Mouse (Mus musculus): ENCODE data around the gene Cyth4. TPM values are rescaled to one million over a fixed set of nuclear protein-coding genes. Genes with fewer than 3 reads are reported as not detected.

Gene Cyth4
- polyA plus RNA-seq (2015; fragmentation: Nextera tagmentation; extraction: Ambion mirVana) = 8.0 and 8.2 TPM in 2 replicates

GRCm38 (mm10) chr15:78596914-78597313, at the start of gene Cyth4:
Gene Cyth4 (plus strand): TSS chr15:78597047.
- Histone ChIP-seq H3K4me1 (replicated peaks) (no peaks in the 10 kb centered on the region), H3K9ac (0 out of 2 replicates have a peak within 1 kb of the TSS, but pooled peaks have one; percentile 13), H3K4me3 (replicated peaks) (0 out of 2 replicates have a peak within 1 kb of the TSS, but pooled peaks have one; percentile 1), H3K9me3 (no peaks in the 10 kb centered on the region), H3K36me3 (no peaks in the 10 kb centered on the region), H3K27ac (no peak within 1 kb of the TSS), H3K27me3 (replicated peaks) (no peaks in the 10 kb centered on the region; the same call in 1 of the 2 replicates), H3K4me2 (replicated peaks) (no peak within 1 kb of the TSS)
- no peak for ATAC-seq
- 85% methylated on average over 7 of the region's 7 CpGs for WGBS

- ATAC-seq = no peak
- 38% methylated on average over 5 of the region's 5 CpGs for WGBS
- no peak overlapping the region for H3K4me3 ChIP-seq (replicated peaks)
These were observed 49.2 kb upstream of the Cyth4 start for GRCm38 (mm10) chr15:78547415-78548335.

GRCm38 (mm10) chr15:78548336-78548665, 48.5 kb upstream of the Cyth4 start:
- H3K27me3 ChIP-seq (replicated peaks) = peaks cover 3% of the 10 kb centered on the region; the same call in 1 of the 2 replicates
- H3K27ac ChIP-seq = no peak overlapping the region
- no peak overlapping the region for H3K4me2 ChIP-seq (replicated peaks)
- 38% methylated on average over 3 of the region's 3 CpGs for WGBS
- no peaks in the 10 kb centered on the region for H3K36me3 ChIP-seq
- H3K4me1 ChIP-seq (replicated peaks) = 0 out of 2 replicates have a peak, but pooled peaks cover 7% of the 10 kb centered on the region
- H3K9me3 ChIP-seq = no peaks in the 10 kb centered on the region
- no peak overlapping the region for H3K4me3 ChIP-seq (replicated peaks)
- ATAC-seq = peak; percentile 64
- H3K9ac ChIP-seq = no peak overlapping the region

More at GRCm38 (mm10) chr15:78547415-78548335, 49.2 kb upstream of the Cyth4 start:
- H3K4me1 ChIP-seq (replicated peaks) = 0 out of 2 replicates have a peak, but pooled peaks cover 7% of the 10 kb centered on the region
- H3K4me2 ChIP-seq (replicated peaks) = no peak overlapping the region
- no peak overlapping the region for H3K27ac ChIP-seq
- H3K9me3 ChIP-seq = no peaks in the 10 kb centered on the region
- H3K9ac ChIP-seq = no peak overlapping the region
- H3K36me3 ChIP-seq = no peaks in the 10 kb centered on the region
- peaks cover 3% of the 10 kb centered on the region; the same call in 1 of the 2 replicates for H3K27me3 ChIP-seq (replicated peaks)

GRCm38 (mm10) chr15:78548711-78549110, 48.1 kb upstream of the Cyth4 start:
- no peak overlapping the region for H3K4me3 ChIP-seq (replicated peaks)
- peaks cover 3% of the 10 kb centered on the region; the same call in 1 of the 2 replicates for H3K27me3 ChIP-seq (replicated peaks)
- no peak overlapping the region for H3K4me2 ChIP-seq (replicated peaks)
- no peaks in the 10 kb centered on the region for H3K9me3 ChIP-seq
- no peak overlapping the region for H3K27ac ChIP-seq
- H3K9ac ChIP-seq = no peak overlapping the region
- H3K4me1 ChIP-seq (replicated peaks) = 0 out of 2 replicates have a peak, but pooled peaks cover 7% of the 10 kb centered on the region
- 57% methylated on average over 8 of the region's 8 CpGs for WGBS
- ATAC-seq = no peak
- H3K36me3 ChIP-seq = no peaks in the 10 kb centered on the region

- WGBS = 64% methylated on average over 4 of the region's 4 CpGs
- Histone ChIP-seq H3K4me3 (replicated peaks) (no peak overlapping the region), H3K9ac (no peak overlapping the region), H3K27ac (no peak overlapping the region), H3K36me3 (no peaks in the 10 kb centered on the region), H3K27me3 (replicated peaks) (no peaks in the 10 kb centered on the region), H3K9me3 (no peaks in the 10 kb centered on the region), H3K4me2 (replicated peaks) (no peak overlapping the region), H3K4me1 (replicated peaks) (0 out of 2 replicates have a peak, but pooled peaks cover 7% of the 10 kb centered on the region)
- peak; percentile 32; the same call in 1 of the 2 replicates for ATAC-seq
These were observed 47.6 kb upstream of the Cyth4 start for GRCm38 (mm10) chr15:78549189-78549734.

- Histone ChIP-seq H3K9me3 (no peaks in the 10 kb centered on the region), H3K4me2 (replicated peaks) (peak overlapping the region; percentile 22; the same call in 1 of the 2 replicates), H3K4me1 (replicated peaks) (no peaks in the 10 kb centered on the region), H3K9ac (no peak overlapping the region), H3K27me3 (replicated peaks) (no peaks in the 10 kb centered on the region), H3K27ac (no peak overlapping the region), H3K36me3 (no peaks in the 10 kb centered on the region), H3K4me3 (replicated peaks) (peak overlapping the region; percentile 19; the same call in 1 of the 2 replicates)
- 59% methylated on average over 25 of the region's 25 CpGs for WGBS
- ATAC-seq = no peak
These were observed 42.1 kb upstream of the Cyth4 start for GRCm38 (mm10) chr15:78554545-78555313.

- H3K36me3 ChIP-seq = no peaks in the 10 kb centered on the region
- H3K4me1 ChIP-seq (replicated peaks) = no peaks in the 10 kb centered on the region
- H3K9me3 ChIP-seq = no peaks in the 10 kb centered on the region
- no peak overlapping the region for H3K27ac ChIP-seq
- no peak overlapping the region for H3K9ac ChIP-seq
- H3K4me3 ChIP-seq (replicated peaks) = no peak overlapping the region
- WGBS = 52% methylated on average over 10 of the region's 10 CpGs
- no peak overlapping the region for H3K4me2 ChIP-seq (replicated peaks)
- H3K27me3 ChIP-seq (replicated peaks) = no peaks in the 10 kb centered on the region
- ATAC-seq = no peak
These were observed 38.9 kb upstream of the Cyth4 start for GRCm38 (mm10) chr15:78557693-78558535.

GRCm38 (mm10) chr15:78559141-78559979, 37.5 kb upstream of the Cyth4 start:
- Histone ChIP-seq H3K9ac (no peak overlapping the region), H3K27me3 (replicated peaks) (no peaks in the 10 kb centered on the region), H3K27ac (no peak overlapping the region), H3K36me3 (no peaks in the 10 kb centered on the region), H3K4me1 (replicated peaks) (no peaks in the 10 kb centered on the region), H3K9me3 (no peaks in the 10 kb centered on the region), H3K4me2 (replicated peaks) (no peak overlapping the region), H3K4me3 (replicated peaks) (no peak overlapping the region)
- no peak for ATAC-seq
- 60% methylated on average over 11 of the region's 11 CpGs for WGBS

- Histone ChIP-seq H3K4me2 (replicated peaks) (no peak overlapping the region), H3K4me3 (replicated peaks) (no peak overlapping the region), H3K4me1 (replicated peaks) (no peaks in the 10 kb centered on the region), H3K27me3 (replicated peaks) (no peaks in the 10 kb centered on the region), H3K9ac (no peak overlapping the region), H3K27ac (no peak overlapping the region), H3K9me3 (no peaks in the 10 kb centered on the region), H3K36me3 (no peaks in the 10 kb centered on the region)
- 93% methylated on average over 3 of the region's 3 CpGs for WGBS
- ATAC-seq = no peak
These were observed 33.5 kb upstream of the Cyth4 start for GRCm38 (mm10) chr15:78563344-78563743.

GRCm38 (mm10) chr15:78563937-78564336, 32.9 kb upstream of the Cyth4 start:
- no peaks in the 10 kb centered on the region for H3K36me3 ChIP-seq
- H3K4me2 ChIP-seq (replicated peaks) = no peak overlapping the region
- H3K4me1 ChIP-seq (replicated peaks) = no peaks in the 10 kb centered on the region
- no peak for ATAC-seq
- no peak overlapping the region for H3K9ac ChIP-seq
- no peaks in the 10 kb centered on the region for H3K27me3 ChIP-seq (replicated peaks)
- H3K27ac ChIP-seq = no peak overlapping the region
- WGBS = 69% methylated on average over 5 of the region's 5 CpGs
- H3K9me3 ChIP-seq = no peaks in the 10 kb centered on the region
- no peak overlapping the region for H3K4me3 ChIP-seq (replicated peaks)

All from intestine, embryonic 15.5 days (tissue).